Mouse (Mus musculus): Measurements from ENCODE around the gene Lyrm9.
"Not testable (repeated sequence)": the region's sequence is repeated elsewhere in the genome, so short reads cannot be mapped to it uniquely, and the experiment has no call there.

Lyrm9 gene

GRCm38 (mm10) chr11:78851216-78851870, 25.0 kb downstream of the Lyrm9 start:
- DNase-seq (ENCODE audit: low spot score in 2 of 2): no peak

GRCm38 (mm10) chr11:78851871-78852265, 25.5 kb downstream of the Lyrm9 start:
- DNase-seq (ENCODE audit: low spot score in 2 of 2): no peak

GRCm38 (mm10) chr11:78852529-78852928, 26.1 kb downstream of the Lyrm9 start:
- no peak for DNase-seq (ENCODE audit: low spot score in 2 of 2)

- peak; percentile 21 to 72 for DNase-seq (ENCODE audit: low spot score in 2 of 2)
Observed at GRCm38 (mm10) chr11:78856310-78856709, 29.9 kb downstream of the Lyrm9 start.

GRCm38 (mm10) chr11:78857611-78858010, 31.2 kb downstream of the Lyrm9 start:
- no peak for DNase-seq (ENCODE audit: low spot score in 2 of 2)

- DNase-seq (ENCODE audit: low spot score in 2 of 2): no peak
Observed at GRCm38 (mm10) chr11:78863898-78864297, 37.5 kb downstream of the Lyrm9 start.

GRCm38 (mm10) chr11:78864567-78865278, 38.3 kb downstream of the Lyrm9 start:
- no peak for DNase-seq (ENCODE audit: low spot score in 2 of 2)

GRCm38 (mm10) chr11:78865314-78865713, 38.9 kb downstream of the Lyrm9 start:
- DNase-seq (ENCODE audit: low spot score in 2 of 2): no peak

GRCm38 (mm10) chr11:78866486-78866885, 40.1 kb downstream of the Lyrm9 start:
- no peak for DNase-seq (ENCODE audit: low spot score in 2 of 2)

- no peak for DNase-seq (ENCODE audit: low spot score in 2 of 2)
Observed at GRCm38 (mm10) chr11:78867696-78868095, 41.3 kb downstream of the Lyrm9 start.

GRCm38 (mm10) chr11:78869205-78869604, 42.8 kb downstream of the Lyrm9 start:
- not testable (repeated sequence) for DNase-seq (ENCODE audit: low spot score in 2 of 2)

- DNase-seq (ENCODE audit: low spot score in 2 of 2): no peak
Observed at GRCm38 (mm10) chr11:78870891-78871290, 44.5 kb downstream of the Lyrm9 start.

GRCm38 (mm10) chr11:78872782-78873181, 46.4 kb downstream of the Lyrm9 start:
- DNase-seq (ENCODE audit: low spot score in 2 of 2): no peak

GRCm38 (mm10) chr11:78879727-78880126, 53.3 kb downstream of the Lyrm9 start:
- DNase-seq (ENCODE audit: low spot score in 2 of 2): no peak

GRCm38 (mm10) chr11:78886693-78887092, 60.3 kb downstream of the Lyrm9 start:
- peak in 1 of 2 experiments; percentile 7 for DNase-seq (ENCODE audit: low spot score in 2 of 2)

- peak; percentile 87 to 88 for DNase-seq (ENCODE audit: low spot score in 2 of 2)
Observed at GRCm38 (mm10) chr11:78887102-78887971, 61.0 kb downstream of the Lyrm9 start.

- no peak for DNase-seq (ENCODE audit: low spot score in 2 of 2)
Observed at GRCm38 (mm10) chr11:78889156-78889555, 62.8 kb downstream of the Lyrm9 start.
